Mouse (Mus musculus) Patski (cell line): ENCODE data around the gene 5430402E10Rik. TPM values are rescaled to one million over a fixed set of nuclear protein-coding genes. Genes with fewer than 3 reads are reported as not detected.
"Not testable (repeated sequence)": the region's sequence is repeated elsewhere in the genome, so short reads cannot be mapped to it uniquely, and the experiment has no call there.

Experiments
- ATAC-seq: fragments of 100-300 bp; one replicate; pipeline ENCODE4 v1.8.0; 2021
- CTCF ChIA-PET: fragments of 350-600 bp; sonication (Branson Sonifier 250); formaldehyde crosslinking; loops from one replicate; lab custom pipeline; 2022; ENCODE audit warnings: inconsistent platforms; lab: Charles Lee
- POLR2A ChIA-PET: fragments of 350-600 bp; sonication (Branson Sonifier 250); formaldehyde crosslinking; loops from one replicate; lab custom pipeline; 2022; ENCODE audit warnings: antibody characterized with exemption, inconsistent platforms; lab: Charles Lee
- DNase-seq: peaks from one replicate; pipeline ENCODE4 v3.0.0-alpha.2; 2011; ENCODE audit warnings: low read depth, low spot score
- H3K27me3 ChIP-seq: fragments of 371-371 bp; one replicate; pipeline ENCODE4 v1.5.1; 2021
- CTCF ChIP-seq: fragments of 100-300 bp; IDR thresholded peaks from one replicate; pipeline ENCODE4 v1.5.1; 2021
- in situ Hi-C: fragments of 300-500 bp; cut with MboI; formaldehyde crosslinking; loops from 3 replicates; pipeline ENCODE4 v1.11.1; 2018; ENCODE audit warnings: low pct_unique_long_range_greater_than_20kb, mixed read lengths
- polyA plus RNA-seq: library from polyadenylated mRNA; unstranded; gene quantifications from one replicate; pipeline ENCODE4 v1.2.3, GENCODE M21; 2021

The 5430402E10Rik gene
- not detected for polyA plus RNA-seq

DNA sequence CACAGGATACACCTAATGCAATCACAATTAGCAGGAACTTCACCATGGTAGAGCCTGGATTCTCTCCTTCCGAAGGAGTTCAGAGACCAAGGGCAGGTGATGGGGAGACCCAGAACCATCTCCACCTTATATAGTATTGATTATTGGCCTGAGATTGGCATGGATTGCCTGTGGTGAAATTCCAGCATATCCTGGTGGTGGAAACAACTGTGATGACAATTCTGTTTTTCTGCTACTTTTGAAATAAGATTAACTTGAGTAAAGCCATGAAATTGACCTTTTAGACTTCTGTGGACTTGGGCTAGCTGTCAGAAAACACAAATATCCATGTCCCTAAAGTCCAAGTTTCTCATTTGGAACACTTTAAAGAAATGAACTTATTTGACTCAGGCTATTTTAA, at the start of gene 5430402E10Rik:
Gene 5430402E10Rik (minus strand): TSS at position 101 of the 400 bp plus-strand sequence.
- DNase-seq, H3K27me3 ChIP-seq, POLR2A ChIA-PET, CTCF ChIA-PET, ATAC-seq, in situ Hi-C loops: not testable (repeated sequence)

DNA sequence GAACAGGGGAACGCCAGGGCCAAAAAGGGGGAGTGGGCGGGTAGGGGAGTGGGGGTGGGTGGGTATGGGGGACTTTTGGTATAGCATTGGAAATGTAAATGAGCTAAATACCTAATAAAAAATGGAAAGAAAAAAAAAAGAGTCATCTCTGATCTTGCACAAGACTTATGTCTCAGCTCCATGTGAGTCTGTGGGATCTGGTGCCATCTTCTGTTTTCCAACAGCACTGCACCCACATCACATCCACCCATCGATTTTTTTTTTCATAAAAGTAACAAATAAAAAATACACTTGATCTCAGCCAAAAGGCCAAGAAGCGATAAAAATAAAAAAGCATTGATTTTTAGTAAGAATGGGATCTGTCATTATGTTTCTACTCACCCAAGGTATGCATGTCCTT, 44.8 kb downstream of the 5430402E10Rik start:
- TF ChIP-seq CTCF = peak; percentile 46
- in situ Hi-C loops, CTCF ChIA-PET, ATAC-seq, DNase-seq, POLR2A ChIA-PET: not testable (repeated sequence)
- peaks cover 14% of the 10 kb centered on the region for H3K27me3 ChIP-seq

Other genes with a start within 250 kb of the 5430402E10Rik start
- gene Prkx, start 128.8 kb downstream of the 5430402E10Rik start, polyA plus RNA-seq = 45.4 TPM
- not detected for gene Pbsn, start 71.4 kb downstream of the 5430402E10Rik start, polyA plus RNA-seq
- gene Gm14744, start 60.3 kb downstream of the 5430402E10Rik start, polyA plus RNA-seq = not detected
- not detected for gene Obp1a, start 166.3 kb upstream of the 5430402E10Rik start, polyA plus RNA-seq
- not detected for gene Gm5938, start 200.4 kb upstream of the 5430402E10Rik start, polyA plus RNA-seq